Comparison of ENCODE assay signal across 22 mouse cellular contexts in the genomic region with DNA sequence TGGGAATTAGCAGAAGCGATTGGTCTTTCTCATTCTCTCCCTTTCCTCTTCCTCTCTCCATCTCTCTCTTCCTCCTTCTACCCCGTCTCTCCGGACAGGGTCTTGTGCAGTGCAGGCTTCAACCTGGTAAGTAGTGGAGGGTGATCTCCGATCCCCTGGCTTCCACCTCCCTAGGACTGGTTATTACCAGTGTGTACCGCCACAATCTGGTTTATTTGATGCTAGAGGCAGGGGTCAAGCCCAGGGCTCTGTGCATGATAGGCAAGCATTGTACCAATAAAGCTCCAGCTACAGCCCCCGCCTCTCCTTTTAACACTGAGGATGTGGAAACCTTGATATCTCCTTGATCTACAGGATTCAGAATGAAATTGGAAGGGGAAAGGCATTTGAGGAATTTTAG. TPM values are rescaled to one million over a fixed set of nuclear protein-coding genes. Genes with fewer than 3 reads are reported as not detected.
"Had no signal": no experiment of that assay in that cellular context is flagged by ENCODE, and none has a peak within 500 bp of the region (broad histone marks: within the 10 kb centered on the region; RNA-seq: fewer than 3 reads in every experiment).

No protein-coding gene starts in this region.

- H3K27me3 ChIP-seq: midbrain, embryonic 12.5 days; neural tube, embryonic 13.5 days; neural tube, embryonic 15.5 days; stomach, embryonic 15.5 days had no signal

- H3K4me1 ChIP-seq: neural tube, embryonic 15.5 days; stomach, embryonic 15.5 days had no signal

- H3K4me2 ChIP-seq: lung, embryonic 14.5 days; midbrain, embryonic 12.5 days; neural tube, embryonic 13.5 days; neural tube, embryonic 15.5 days; stomach, embryonic 15.5 days had no signal

- DNase-seq: lung, adult 18-20 months; lung, embryonic 14.5 days; lung, postnatal 10 days; lung, postnatal 4 days; midbrain, embryonic 14.5 days; right cerebral cortex, postnatal 14 days; thymus, adult 18-20 months; thymus, postnatal 14 days; thymus, postnatal 36 days had no signal

- H3K9me3 ChIP-seq: midbrain, embryonic 10.5 days; midbrain, embryonic 12.5 days; neural tube, embryonic 13.5 days; neural tube, embryonic 15.5 days; stomach, embryonic 15.5 days had no signal

- H3K36me3 ChIP-seq: midbrain, embryonic 10.5 days; midbrain, embryonic 12.5 days; neural tube, embryonic 13.5 days; neural tube, embryonic 15.5 days had no signal

- ATAC-seq: midbrain, embryonic 16.5 days had no signal

- H3K9ac ChIP-seq: lung, embryonic 14.5 days; midbrain, embryonic 12.5 days; neural tube, embryonic 13.5 days; neural tube, embryonic 15.5 days; stomach, embryonic 15.5 days had no signal

- H3K4me3 ChIP-seq: midbrain, embryonic 10.5 days; midbrain, embryonic 12.5 days; myocyte; neural tube, embryonic 13.5 days; neural tube, embryonic 15.5 days; stomach, embryonic 15.5 days had no signal

- H3K27ac ChIP-seq: midbrain, embryonic 10.5 days; midbrain, embryonic 12.5 days; neural tube, embryonic 13.5 days; neural tube, embryonic 15.5 days; stomach, embryonic 15.5 days had no signal

RNA-seq across cellular contexts. Expression of gene Abhd12b, which starts 59.7 kb away (rescaled TPM):
- total RNA-seq: megakaryocyte, adult 5-6 weeks; megakaryocyte-erythroid progenitor cell, adult 5-6 weeks had no signal
- polyA plus RNA-seq: lung, embryonic 16.5 days; midbrain, embryonic 10.5 days; midbrain, embryonic 12.5 days; myocyte; neural tube, embryonic 11.5 days; spleen, adult 2 months; stomach, embryonic 15.5 days; thymus, postnatal 0 days had no signal
